Mouse (Mus musculus) cerebellum, adult 2 months (tissue): ENCODE measurements around the gene Bri3. TPM values are rescaled to one million over a fixed set of nuclear protein-coding genes. Genes with fewer than 3 reads are reported as not detected.

Experiments
- DNase-seq, 2 experiments: peaks; one replicate each; pipeline ENCODE4 v3.0.0; 2021
- H3K27ac ChIP-seq: fragments of 200-500 bp; 2 replicates; pipeline ENCODE4 v1.5.1; 2012; ENCODE audit warnings: low read length, control low read depth, inconsistent platforms; ENCODE audit not compliant: insufficient read depth
- H3K27me3 ChIP-seq: fragments of 200-500 bp; 2 replicates; pipeline ENCODE4 v1.6.1; 2012; ENCODE audit warnings: inconsistent platforms, mild to moderate bottlenecking, low read length, moderate library complexity; ENCODE audit not compliant: control insufficient read depth, insufficient read depth
- H3K4me1 ChIP-seq: fragments of 200-500 bp; 2 replicates; pipeline ENCODE4 v1.6.1; 2011; ENCODE audit warnings: low read length; ENCODE audit not compliant: control insufficient read depth, insufficient read depth
- H3K4me3 ChIP-seq: fragments of 200-500 bp; replicated peaks from 2 replicates; pipeline ENCODE3; 2011; ENCODE audit warnings: mild to moderate bottlenecking, low read depth, low read length, control low read depth; ENCODE audit not compliant: insufficient read depth
- CTCF ChIP-seq: fragments of 200-500 bp; IDR thresholded peaks from 2 replicates; pipeline ENCODE4 v1.5.1; 2011; ENCODE audit warnings: low read depth, mild to moderate bottlenecking, control low read depth, low read length, moderate library complexity, borderline replicate concordance; ENCODE audit not compliant: insufficient read depth
- POLR2A ChIP-seq: fragments of 200-500 bp; IDR thresholded peaks from 2 replicates; pipeline ENCODE4 v1.6.1; 2011; ENCODE audit warnings: low read length, control low read depth, borderline replicate concordance; ENCODE audit not compliant: insufficient read depth
- WGBS: fragments of 180-500 bp; shearing (Covaris S2); methylation state at CpG from one replicate; pipeline ENCODE4 v1.1.7; 2018; 5-methylcytosine and 5-hydroxymethylcytosine counted together
- polyA plus RNA-seq: library from polyadenylated mRNA; depleted of rRNA; stranded (reverse); fragments of >200 nt; gene quantifications from 2 replicates; pipeline ENCODE4 v1.2.3, GENCODE M21; 2012

Gene Bri3
- polyA plus RNA-seq, 1 experiment, result 72.5 TPM

DNA sequence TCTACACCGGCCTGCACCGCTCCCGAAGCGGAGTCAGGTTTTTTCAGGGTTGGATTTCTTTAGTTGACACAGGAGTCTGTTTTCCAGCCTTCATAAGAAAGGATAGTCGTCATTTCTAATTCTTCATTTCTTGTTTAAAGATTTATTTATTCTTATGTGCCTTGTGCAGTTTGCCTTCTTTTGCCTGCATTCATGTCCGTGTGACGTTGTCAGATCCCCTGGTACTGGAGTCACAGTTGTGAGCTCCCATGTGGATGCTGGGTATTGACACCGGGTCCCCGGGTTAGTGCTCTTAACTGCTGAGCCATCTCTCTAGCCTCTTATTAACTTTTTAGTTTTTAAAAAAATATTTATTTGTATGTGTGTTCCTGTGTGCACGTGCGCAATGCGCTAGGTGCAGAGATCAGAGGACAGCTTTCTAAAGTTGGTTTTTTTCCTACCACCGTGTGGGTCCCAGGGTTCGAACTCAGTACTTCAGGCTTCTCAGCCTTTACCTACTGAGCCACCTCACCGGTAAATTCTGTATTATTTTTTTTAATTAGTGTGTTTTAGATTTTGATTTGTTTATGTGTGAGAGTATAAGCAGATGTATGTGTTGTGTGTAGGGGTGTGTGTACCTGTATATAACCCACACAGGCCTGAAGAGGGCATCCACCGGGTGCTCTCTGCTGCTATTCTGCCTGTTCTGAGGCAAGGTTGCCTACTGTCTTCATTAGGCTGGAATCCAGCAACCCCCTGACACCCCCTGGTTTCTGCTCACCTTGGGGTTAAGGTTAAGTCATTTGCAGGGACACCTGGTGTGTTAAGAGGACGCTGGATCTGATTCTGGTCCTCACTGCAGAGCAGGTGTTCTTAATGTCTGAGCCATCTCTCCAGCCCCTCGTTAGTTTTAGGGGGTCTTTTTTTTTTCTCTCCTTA is 20.1 kb upstream of the Bri3 start:
- H3K4me1 ChIP-seq, result peaks cover 26% of the 10 kb centered on the region
- no peak for TF ChIP-seq POLR2A
- no peak for TF ChIP-seq CTCF
- DNase-seq, result peak; percentile 20 to 48
- peak overlapping the region; percentile 96 for H3K4me3 ChIP-seq
- no peaks in the 10 kb centered on the region for H3K27me3 ChIP-seq
- peak overlapping the region; percentile 94 for H3K27ac ChIP-seq
- 15% methylated on average over 18 of the region's 18 CpGs for WGBS

- TF ChIP-seq POLR2A, result no peak
- TF ChIP-seq CTCF, result no peak
- Histone ChIP-seq H3K4me1 (peaks cover 14% of the 10 kb centered on the region), H3K27me3 (no peaks in the 10 kb centered on the region), H3K4me3 (no peak overlapping the region), H3K27ac (no peak overlapping the region)
- 35% methylated on average over 11 of the region's 11 CpGs for WGBS
- DNase-seq, result no peak
Measured at GRCm38 (mm10) chr5:144226220-144226619, 18.0 kb upstream of the Bri3 start.

DNA sequence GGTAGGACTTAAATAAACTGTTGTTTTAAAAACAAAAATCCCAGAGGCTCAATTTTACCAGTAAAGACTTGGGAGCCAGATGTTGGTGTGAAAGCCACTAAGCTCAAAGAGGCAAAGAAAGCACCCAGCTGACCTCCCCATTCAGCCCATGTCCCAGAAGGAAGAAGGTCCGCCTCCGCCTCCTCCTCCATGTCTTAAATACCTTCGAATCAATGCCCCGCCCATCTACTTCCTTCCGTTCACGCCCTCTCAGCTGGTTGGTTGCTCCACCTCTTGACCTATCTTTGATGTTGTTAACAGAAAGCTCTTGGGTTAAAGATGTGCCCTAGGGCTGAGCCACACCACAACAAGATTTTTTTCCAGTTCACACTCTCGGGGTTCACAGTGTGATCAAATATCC is 14.0 kb upstream of the Bri3 start:
- Histone ChIP-seq H3K27ac (no peak overlapping the region), H3K4me1 (peaks cover under 1% of the 10 kb centered on the region; the same call in 1 of the 2 replicates), H3K4me3 (no peak overlapping the region), H3K27me3 (no peaks in the 10 kb centered on the region)
- no peak for DNase-seq
- WGBS, result 88% methylated on average over 7 of the region's 7 CpGs
- TF ChIP-seq CTCF (no peak), POLR2A (no peak)

- H3K4me1 ChIP-seq, result no peaks in the 10 kb centered on the region
- 77% methylated on average over 1 of the region's 1 CpGs for WGBS
- no peak overlapping the region for H3K4me3 ChIP-seq
- no peak for TF ChIP-seq POLR2A
- no peak; the same call in 1 of the 2 replicates for TF ChIP-seq CTCF
- no peak for DNase-seq
- H3K27ac ChIP-seq, result no peak overlapping the region
- no peaks in the 10 kb centered on the region for H3K27me3 ChIP-seq
Measured at GRCm38 (mm10) chr5:144231410-144231809, 12.8 kb upstream of the Bri3 start.

- H3K4me1 ChIP-seq, result no peaks in the 10 kb centered on the region
- TF ChIP-seq POLR2A (no peak), CTCF (no peak)
- WGBS, result 86% methylated on average over 5 of the region's 5 CpGs
- H3K27me3 ChIP-seq, result no peaks in the 10 kb centered on the region
- H3K4me3 ChIP-seq, result no peak overlapping the region
- no peak for DNase-seq
- H3K27ac ChIP-seq, result no peak overlapping the region
Measured at GRCm38 (mm10) chr5:144232531-144232930, 11.7 kb upstream of the Bri3 start.

- TF ChIP-seq POLR2A (no peak), CTCF (no peak)
Measured at GRCm38 (mm10) chr5:144234222-144234621, 10.0 kb upstream of the Bri3 start.

DNA sequence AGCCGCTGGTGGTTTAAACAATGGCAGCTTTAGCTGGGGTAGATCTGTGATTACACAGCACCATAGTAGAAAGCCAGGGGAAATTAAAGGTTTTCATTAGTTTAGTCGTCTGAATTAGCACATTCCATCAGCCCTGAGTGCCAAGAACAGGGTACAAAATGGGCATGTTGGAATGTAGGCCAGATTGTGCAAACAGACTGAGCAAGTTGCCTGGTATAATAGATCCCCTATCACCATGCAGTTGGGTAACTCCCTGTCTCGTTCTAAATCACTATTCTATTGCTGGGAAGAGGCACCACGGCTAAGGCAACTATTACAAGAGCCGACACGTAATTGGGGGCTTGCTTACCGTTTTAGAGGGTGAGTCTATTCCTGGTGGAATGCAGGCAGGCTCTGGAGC is 9.5 kb upstream of the Bri3 start:
- WGBS, result 82% methylated on average over 7 of the region's 7 CpGs
- TF ChIP-seq CTCF (no peak), POLR2A (no peak)
- no peak for DNase-seq
- Histone ChIP-seq H3K27ac (no peak overlapping the region), H3K27me3 (no peaks in the 10 kb centered on the region), H3K4me3 (no peak overlapping the region), H3K4me1 (no peaks in the 10 kb centered on the region)

More at GRCm38 (mm10) chr5:144234222-144234621, 10.0 kb upstream of the Bri3 start:
- Histone ChIP-seq H3K4me3 (no peak overlapping the region), H3K4me1 (no peaks in the 10 kb centered on the region), H3K27ac (no peak overlapping the region), H3K27me3 (no peaks in the 10 kb centered on the region)
- 76% methylated on average over 6 of the region's 6 CpGs for WGBS
- DNase-seq, result no peak

DNA sequence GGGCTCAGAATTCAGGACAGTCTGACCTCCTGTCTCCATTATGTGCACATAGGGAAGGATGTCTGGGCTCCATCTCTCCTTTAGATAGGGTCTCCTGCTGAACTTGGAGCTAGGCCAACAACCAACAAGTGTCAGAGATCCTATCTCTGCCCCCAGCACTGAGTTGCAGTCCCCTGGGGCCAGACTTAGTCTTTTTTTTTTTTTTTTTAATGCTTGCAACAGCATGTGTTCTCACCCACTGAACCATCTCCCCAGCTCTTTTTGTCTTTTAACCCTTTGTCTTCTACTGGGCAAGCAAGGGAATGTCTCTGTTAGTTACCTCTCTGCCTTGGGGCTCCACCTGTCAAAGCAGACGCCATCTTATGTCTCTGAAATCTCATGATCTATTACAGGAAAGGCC is 5.3 kb upstream of the Bri3 start:
- DNase-seq, result no peak
- Histone ChIP-seq H3K4me3 (no peak overlapping the region), H3K27ac (no peak overlapping the region), H3K27me3 (no peaks in the 10 kb centered on the region), H3K4me1 (no peaks in the 10 kb centered on the region)
- TF ChIP-seq CTCF, result no peak
- no peak for TF ChIP-seq POLR2A
- 76% methylated on average over 1 of the region's 1 CpGs for WGBS

DNA sequence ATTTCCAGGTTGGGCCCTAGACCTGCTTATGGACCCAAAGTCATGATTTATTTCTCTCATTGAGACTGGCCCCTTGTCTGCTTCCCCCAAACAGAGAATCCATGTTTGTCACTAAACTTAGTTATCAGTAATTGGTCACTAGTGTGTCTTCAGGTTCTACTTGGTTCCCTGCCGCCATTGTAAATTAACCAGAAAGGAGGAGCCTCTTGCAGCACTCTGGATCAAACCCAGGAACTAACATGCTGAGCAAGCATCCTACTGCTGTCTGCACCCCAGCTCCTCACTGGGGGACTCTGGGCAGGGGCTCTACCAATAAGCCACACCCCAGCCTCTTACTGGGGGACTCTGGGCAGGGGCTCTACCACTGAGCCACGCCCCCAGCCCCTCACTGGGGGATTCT is 1.4 kb downstream of the Bri3 start:
- Histone ChIP-seq H3K4me1 (no peaks in the 10 kb centered on the region), H3K27me3 (no peaks in the 10 kb centered on the region), H3K4me3 (no peak overlapping the region), H3K27ac (no peak overlapping the region)
- TF ChIP-seq CTCF, result no peak
- no peak for TF ChIP-seq POLR2A
- no peak for DNase-seq
- 61% methylated on average over 2 of the region's 2 CpGs for WGBS
